Mouse (Mus musculus): ENCODE results near the gene Dnmt3l.

- no peak for TF ChIP-seq EP300 (IDR thresholded peaks at IDR 0.05; ENCODE audit: low read depth)
- TF ChIP-seq CTCF (IDR thresholded peaks at IDR 0.05; ENCODE audit: low read depth) = no peak
These were observed 4.6 kb upstream of the Dnmt3l start for GRCm38 (mm10) chr10:78037139-78037538.
